Mouse (Mus musculus): ENCODE measurements around the gene Gm11596. TPM values are rescaled to one million over a fixed set of nuclear protein-coding genes. Genes with fewer than 3 reads are reported as not detected.
"Not testable (repeated sequence)": the region's sequence is repeated elsewhere in the genome, so short reads cannot be mapped to it uniquely, and the experiment has no call there.

The Gm11596 gene
- not detected in 2 replicates for polyA plus RNA-seq (2012; rRNA removed)

GRCm38 (mm10) chr11:99793367-99793766 lies at the start of gene Gm11596:
TSS of gene Gm11596 (minus strand) at chr11:99793467.
- DNase-seq (ENCODE audit: low read depth) = no peak

GRCm38 (mm10) chr11:99842185-99842584 lies 48.9 kb upstream of the Gm11596 start:
- no peak for DNase-seq (ENCODE audit: low read depth)

GRCm38 (mm10) chr11:99837966-99838365 lies 44.7 kb upstream of the Gm11596 start, which contains the start of gene 2300003K06Rik:
TSS of gene 2300003K06Rik (minus strand) at chr11:99838066.
- no peak for DNase-seq (ENCODE audit: low read depth)

GRCm38 (mm10) chr11:99815566-99815965 lies 22.3 kb upstream of the Gm11596 start, which contains the start of gene Gm11564:
TSS of gene Gm11564 (minus strand) at chr11:99815666.
- DNase-seq (ENCODE audit: low read depth) = not testable (repeated sequence)

- DNase-seq (ENCODE audit: low read depth) = not testable (repeated sequence)
Measured at GRCm38 (mm10) chr11:99809792-99810191, 16.5 kb upstream of the Gm11596 start, which contains the start of gene Krtap4-13. TSS of gene Krtap4-13 (minus strand) at chr11:99809892.

GRCm38 (mm10) chr11:99804346-99804745 lies 11.1 kb upstream of the Gm11596 start, which contains the start of gene Gm11554:
TSS of gene Gm11554 (minus strand) at chr11:99804446.
- not testable (repeated sequence) for DNase-seq (ENCODE audit: low read depth)

- DNase-seq (ENCODE audit: low read depth) = not testable (repeated sequence)
Measured at GRCm38 (mm10) chr11:99798832-99799231, 5.6 kb upstream of the Gm11596 start, which contains the start of gene Gm11569. TSS of gene Gm11569 (minus strand) at chr11:99798932.

- DNase-seq (ENCODE audit: low read depth) = not testable (repeated sequence)
Measured at GRCm38 (mm10) chr11:99784900-99785299, 8.4 kb downstream of the Gm11596 start, which contains the start of gene Krtap4-9. TSS of gene Krtap4-9 (plus strand) at chr11:99785200.

GRCm38 (mm10) chr11:99780604-99781003 lies 12.7 kb downstream of the Gm11596 start, which contains the start of gene Krtap4-8:
TSS of gene Krtap4-8 (minus strand) at chr11:99780704.
- DNase-seq (ENCODE audit: low read depth) = no peak

GRCm38 (mm10) chr11:99778401-99778800 lies 14.9 kb downstream of the Gm11596 start:
- no peak for DNase-seq (ENCODE audit: low read depth)

- not testable (repeated sequence) for DNase-seq (ENCODE audit: low read depth)
Measured at GRCm38 (mm10) chr11:99772813-99773212, 20.5 kb downstream of the Gm11596 start, which contains the start of gene Gm11595. TSS of gene Gm11595 (minus strand) at chr11:99772913.

- DNase-seq (ENCODE audit: low read depth) = no peak
Measured at GRCm38 (mm10) chr11:99768410-99768809, 24.9 kb downstream of the Gm11596 start.

GRCm38 (mm10) chr11:99758877-99759276 lies 34.4 kb downstream of the Gm11596 start:
- no peak for DNase-seq (ENCODE audit: low read depth)

GRCm38 (mm10) chr11:99743985-99744384 lies 49.3 kb downstream of the Gm11596 start:
- DNase-seq (ENCODE audit: low read depth) = no peak

Other genes with a start within 250 kb of the Gm11596 start
- gene Krtap3-3, start 242.6 kb downstream of the Gm11596 start, polyA plus RNA-seq (2012; rRNA removed) = 0.66 and 1.0 TPM in 2 replicates
- not detected in 2 replicates for gene Krtap3-2, start 236.6 kb downstream of the Gm11596 start, polyA plus RNA-seq (2012; rRNA removed)
- not detected in 2 replicates for gene Gm11939, start 234.0 kb downstream of the Gm11596 start, polyA plus RNA-seq (2012; rRNA removed)
- not detected in 2 replicates for gene Krtap3-1, start 226.8 kb downstream of the Gm11596 start, polyA plus RNA-seq (2012; rRNA removed)
- gene Krtap1-5, start 212.5 kb downstream of the Gm11596 start, polyA plus RNA-seq (2012; rRNA removed) = not detected in 2 replicates
- not detected in 2 replicates for gene Krtap1-4, start 209.8 kb downstream of the Gm11596 start, polyA plus RNA-seq (2012; rRNA removed)
- not detected in 2 replicates for gene Krtap1-3, start 202.1 kb downstream of the Gm11596 start, polyA plus RNA-seq (2012; rRNA removed)
- gene Krtap9-3, start 195.4 kb downstream of the Gm11596 start, polyA plus RNA-seq (2012; rRNA removed) = not detected in 2 replicates
- gene Gm11938, start 190.2 kb downstream of the Gm11596 start, polyA plus RNA-seq (2012; rRNA removed) = not detected in 2 replicates
- not detected in 2 replicates for gene Gm11937, start 183.3 kb downstream of the Gm11596 start, polyA plus RNA-seq (2012; rRNA removed)
- not detected in 2 replicates for gene Krtap2-4, start 178.6 kb downstream of the Gm11596 start, polyA plus RNA-seq (2012; rRNA removed)
- not detected in 2 replicates for gene Gm11562, start 173.0 kb downstream of the Gm11596 start, polyA plus RNA-seq (2012; rRNA removed)
- not detected in 2 replicates for gene Krtap4-1, start 165.2 kb downstream of the Gm11596 start, polyA plus RNA-seq (2012; rRNA removed)
- gene Krtap4-2, start 158.4 kb downstream of the Gm11596 start, polyA plus RNA-seq (2012; rRNA removed) = not detected in 2 replicates
- gene Krtap4-7, start 149.4 kb downstream of the Gm11596 start, polyA plus RNA-seq (2012; rRNA removed) = not detected in 2 replicates
- gene Gm11555, start 143.2 kb downstream of the Gm11596 start, polyA plus RNA-seq (2012; rRNA removed) = not detected in 2 replicates
- not detected in 2 replicates for gene Gm11563, start 134.5 kb downstream of the Gm11596 start, polyA plus RNA-seq (2012; rRNA removed)
- not detected in 2 replicates for gene Krtap4-6, start 127.5 kb downstream of the Gm11596 start, polyA plus RNA-seq (2012; rRNA removed)
- not detected in 2 replicates for gene Gm14190, start 102.7 kb downstream of the Gm11596 start, polyA plus RNA-seq (2012; rRNA removed)
- gene Gm14180, start 59.2 kb downstream of the Gm11596 start, polyA plus RNA-seq (2012; rRNA removed) = not detected in 2 replicates
- gene Gm11595, start 20.6 kb downstream of the Gm11596 start, polyA plus RNA-seq (2012; rRNA removed) = not detected in 2 replicates
- gene Krtap4-8, start 12.8 kb downstream of the Gm11596 start, polyA plus RNA-seq (2012; rRNA removed) = not detected in 2 replicates
- gene Krtap4-9, start 8.3 kb downstream of the Gm11596 start, polyA plus RNA-seq (2012; rRNA removed) = not detected in 2 replicates
- not detected in 2 replicates for gene Gm11569, start 5.5 kb upstream of the Gm11596 start, polyA plus RNA-seq (2012; rRNA removed)
- gene Gm11554, start 11.0 kb upstream of the Gm11596 start, polyA plus RNA-seq (2012; rRNA removed) = not detected in 2 replicates
- gene Krtap4-13, start 16.4 kb upstream of the Gm11596 start, polyA plus RNA-seq (2012; rRNA removed) = not detected in 2 replicates
- not detected in 2 replicates for gene Gm11564, start 22.2 kb upstream of the Gm11596 start, polyA plus RNA-seq (2012; rRNA removed)
- not detected in 2 replicates for gene 2300003K06Rik, start 44.6 kb upstream of the Gm11596 start, polyA plus RNA-seq (2012; rRNA removed)
- gene Krtap4-16, start 58.1 kb upstream of the Gm11596 start, polyA plus RNA-seq (2012; rRNA removed) = not detected in 2 replicates
- not detected in 2 replicates for gene Gm11568, start 64.5 kb upstream of the Gm11596 start, polyA plus RNA-seq (2012; rRNA removed)
- gene Gm11559, start 71.0 kb upstream of the Gm11596 start, polyA plus RNA-seq (2012; rRNA removed) = not detected in 2 replicates
- gene Krtap9-1, start 79.9 kb upstream of the Gm11596 start, polyA plus RNA-seq (2012; rRNA removed) = not detected in 2 replicates
- gene Gm11567, start 85.7 kb upstream of the Gm11596 start, polyA plus RNA-seq (2012; rRNA removed) = not detected in 2 replicates
- not detected in 2 replicates for gene Krtap31-1, start 114.5 kb upstream of the Gm11596 start, polyA plus RNA-seq (2012; rRNA removed)
- not detected in 2 replicates for gene Gm11565, start 121.3 kb upstream of the Gm11596 start, polyA plus RNA-seq (2012; rRNA removed)
- not detected in 2 replicates for gene Krtap31-2, start 142.8 kb upstream of the Gm11596 start, polyA plus RNA-seq (2012; rRNA removed)
- gene Krtap9-5, start 155.0 kb upstream of the Gm11596 start, polyA plus RNA-seq (2012; rRNA removed) = not detected in 2 replicates
- not detected in 2 replicates for gene Krtap29-1, start 185.6 kb upstream of the Gm11596 start, polyA plus RNA-seq (2012; rRNA removed)
- gene Krtap16-1, start 193.1 kb upstream of the Gm11596 start, polyA plus RNA-seq (2012; rRNA removed) = not detected in 2 replicates
- not detected in 2 replicates for gene Krtap17-1, start 200.5 kb upstream of the Gm11596 start, polyA plus RNA-seq (2012; rRNA removed)
- gene Krt33a, start 222.7 kb upstream of the Gm11596 start, polyA plus RNA-seq (2012; rRNA removed) = 0.09 TPM in 1 of 2 replicates, not detected in the other
- not detected in 2 replicates for gene Krt33b, start 236.4 kb upstream of the Gm11596 start, polyA plus RNA-seq (2012; rRNA removed)
- not detected in 2 replicates for gene Krt34, start 248.1 kb upstream of the Gm11596 start, polyA plus RNA-seq (2012; rRNA removed)